Mouse (Mus musculus) retina, postnatal 1 day (tissue): ENCODE results near the gene Tcn2.
"Not testable (repeated sequence)": the region's sequence is repeated elsewhere in the genome, so short reads cannot be mapped to it uniquely, and the experiment has no call there.

Experiments used
- DNase-seq: peaks from one replicate; pipeline ENCODE4 v3.0.0-alpha.2; 2012

The Tcn2 gene

GRCm38 (mm10) chr11:3925916-3926315 lies 6.0 kb downstream of the Tcn2 start:
- no peak for DNase-seq

DNA sequence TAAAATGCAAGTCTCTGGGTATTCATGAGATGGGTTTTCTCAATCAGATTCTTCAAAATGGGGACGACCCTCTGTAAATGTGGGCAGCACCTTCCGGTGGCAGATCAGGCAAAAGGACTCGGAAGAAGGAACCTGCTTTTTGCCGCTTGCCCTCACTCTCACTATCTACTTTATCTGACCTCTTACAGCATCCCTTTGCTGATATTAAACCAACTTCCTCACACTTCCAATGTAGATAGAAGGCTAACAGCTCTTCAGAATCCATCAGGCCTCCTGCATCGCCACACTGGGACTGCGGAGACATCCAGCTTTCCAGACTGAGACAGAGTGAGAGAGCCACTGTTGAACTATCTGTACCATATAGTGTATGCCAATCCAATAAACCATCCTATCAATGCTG lies 9.2 kb downstream of the Tcn2 start:
- no peak for DNase-seq

GRCm38 (mm10) chr11:3922115-3922514 lies 9.8 kb downstream of the Tcn2 start:
- no peak for DNase-seq

- DNase-seq: peak; percentile 76
Observed at GRCm38 (mm10) chr11:3921281-3921850, 10.6 kb downstream of the Tcn2 start.

DNA sequence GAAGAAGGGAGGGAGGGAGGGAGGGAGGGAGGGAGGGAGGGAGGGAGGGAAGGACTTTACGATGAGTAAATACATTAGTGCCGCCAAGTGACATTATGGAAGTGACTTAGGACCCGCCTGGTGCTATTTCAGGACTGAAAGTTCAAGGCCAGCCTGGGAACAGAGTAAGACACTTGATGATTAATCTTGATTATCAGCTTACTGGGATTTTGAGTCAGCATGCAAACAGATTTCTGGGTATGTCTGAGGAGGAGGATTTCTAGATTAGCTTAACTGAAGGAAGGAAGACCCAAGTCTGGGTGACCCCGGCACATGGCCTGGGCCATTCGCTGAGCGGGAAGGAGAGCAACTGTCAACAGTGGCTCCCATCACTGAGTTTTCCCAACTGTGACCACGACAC lies 11.5 kb downstream of the Tcn2 start:
- DNase-seq: peak; percentile 18

DNA sequence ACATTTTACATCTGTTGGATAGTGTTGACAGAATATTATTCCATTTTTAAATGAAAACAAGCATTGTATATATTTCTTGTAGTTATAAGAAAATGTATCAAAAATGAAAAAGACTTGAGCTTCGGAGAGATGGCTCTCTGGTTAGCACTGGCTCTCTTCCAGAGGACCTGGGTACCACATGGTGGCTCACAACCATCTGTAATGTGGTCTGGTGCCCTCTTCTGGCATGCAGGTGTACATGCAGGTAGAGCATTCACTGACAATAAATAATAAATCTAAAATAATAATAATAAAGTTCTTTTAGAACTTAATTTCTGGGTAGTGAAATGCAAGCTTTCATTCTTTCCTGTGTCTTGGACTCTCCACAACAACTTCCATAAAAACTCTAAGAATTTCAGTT lies 13.2 kb downstream of the Tcn2 start:
- peak; percentile 49 for DNase-seq

DNA sequence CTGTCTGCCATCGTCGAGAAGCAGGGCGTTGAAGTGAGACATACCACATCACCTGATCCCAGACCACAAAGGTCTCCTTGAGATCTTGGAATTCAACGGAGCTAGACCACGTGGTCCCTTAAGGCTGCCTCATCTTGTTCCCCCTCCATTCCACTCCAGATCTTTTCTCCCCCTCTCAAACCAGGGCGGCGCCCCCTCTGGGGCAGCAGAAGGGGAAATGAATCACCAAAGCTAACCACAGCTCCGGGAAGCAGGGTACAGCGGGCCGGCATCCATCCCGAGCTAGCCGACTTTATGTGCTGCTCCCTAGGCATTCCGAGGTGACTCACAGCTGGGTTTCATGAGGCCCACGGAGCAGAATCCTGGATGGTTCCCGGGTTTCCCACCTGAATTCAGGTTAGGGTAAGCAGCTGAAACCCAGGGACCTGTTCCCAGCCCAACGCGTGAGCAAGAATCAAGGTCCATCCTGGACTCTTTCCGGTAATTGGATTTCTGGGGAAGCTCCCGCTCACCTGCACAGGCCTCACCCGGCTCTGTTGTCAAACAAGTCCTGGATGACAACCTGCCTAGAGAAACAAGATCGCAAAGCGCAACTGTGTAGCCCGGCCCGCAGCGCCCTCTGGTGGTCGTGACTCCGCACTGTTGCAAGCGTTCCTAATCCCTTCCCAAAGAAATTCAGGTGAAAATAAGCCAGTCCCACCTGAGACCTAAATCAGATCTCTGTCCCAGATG lies 17.7 kb downstream of the Tcn2 start, which contains the start of gene Slc35e4:
Slc35e4 (minus strand) TSS at position 556 of the 732 bp plus-strand sequence.
- peak; percentile 82 for DNase-seq

DNA sequence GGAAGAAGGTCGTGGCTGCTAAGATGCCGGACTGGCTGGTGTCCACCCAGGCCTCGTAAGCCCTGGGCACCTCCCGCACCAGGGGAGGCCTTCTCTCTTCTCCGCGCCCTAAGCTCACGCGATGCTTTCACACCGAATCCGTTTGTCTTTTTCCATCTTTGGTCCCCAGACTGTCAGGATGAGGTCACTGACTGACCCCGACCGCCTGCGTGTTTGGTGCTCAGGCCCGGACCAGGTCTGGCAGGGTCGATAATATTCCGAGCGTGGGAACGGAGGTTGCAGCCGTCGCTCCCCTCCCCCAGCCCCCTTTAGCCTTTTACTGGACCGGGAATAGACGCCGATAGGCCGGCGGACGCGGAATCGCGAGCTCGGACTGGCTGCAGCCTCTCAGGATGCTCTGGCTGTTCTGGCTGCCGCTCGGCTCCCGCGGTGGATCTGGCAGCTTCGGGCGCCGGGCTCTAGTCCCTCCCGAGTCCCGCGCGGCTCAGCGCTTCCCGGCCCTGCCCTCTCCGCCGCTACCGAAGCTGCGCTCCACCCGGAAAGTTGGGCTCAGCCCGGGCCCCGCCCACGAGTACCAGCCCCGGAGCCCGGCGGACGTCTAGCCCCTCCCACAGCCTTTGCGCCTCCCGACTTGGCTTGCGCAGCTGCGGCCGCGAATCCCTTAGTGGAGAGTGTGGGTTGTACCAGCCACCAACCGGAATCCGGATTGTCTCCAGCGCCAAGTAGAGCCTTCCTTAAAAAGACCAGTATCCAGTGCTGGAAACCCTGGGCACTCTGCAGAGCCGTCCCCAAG lies 18.4 kb downstream of the Tcn2 start:
- DNase-seq: peak; percentile 91

GRCm38 (mm10) chr11:3912875-3913271 lies 19.1 kb downstream of the Tcn2 start:
- DNase-seq: peak; percentile 55

DNA sequence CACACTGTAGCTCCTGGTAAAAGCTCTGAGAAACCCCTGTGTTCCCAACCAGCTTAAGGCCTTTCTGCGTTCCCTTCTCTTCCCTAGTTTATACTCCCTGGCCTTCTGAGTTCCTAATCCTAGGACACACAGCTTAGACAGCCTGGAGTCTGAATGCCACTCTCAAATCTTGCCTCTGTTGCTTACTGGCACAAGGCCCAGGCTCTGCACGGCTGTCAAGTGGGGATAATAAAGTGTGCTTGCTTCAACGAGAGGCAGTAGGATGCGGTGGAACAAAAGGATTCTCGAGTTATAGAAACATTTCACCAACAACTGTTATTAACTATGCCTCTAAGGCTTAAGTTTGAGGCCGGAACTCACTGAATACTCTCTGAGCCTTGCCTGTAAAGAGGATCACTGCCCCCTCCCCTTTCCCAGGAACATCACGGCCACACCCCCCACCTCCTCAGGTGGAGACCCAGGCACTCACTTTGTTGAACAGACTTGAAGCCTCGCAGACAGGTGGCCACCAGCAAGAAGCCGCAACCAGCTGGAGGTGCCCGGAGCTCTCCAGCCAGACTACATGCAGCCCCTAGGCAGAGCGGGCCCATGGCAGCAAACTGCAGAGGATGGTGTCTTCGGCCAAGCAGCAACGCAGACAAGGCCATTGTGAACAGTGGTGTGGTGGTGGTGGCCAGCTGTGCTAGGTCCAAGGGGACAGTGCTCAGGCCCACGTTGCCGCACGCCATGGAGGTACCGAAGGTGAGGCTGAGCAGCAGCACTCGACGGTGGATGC lies 19.7 kb downstream of the Tcn2 start:
- peak; percentile 26 for DNase-seq

DNA sequence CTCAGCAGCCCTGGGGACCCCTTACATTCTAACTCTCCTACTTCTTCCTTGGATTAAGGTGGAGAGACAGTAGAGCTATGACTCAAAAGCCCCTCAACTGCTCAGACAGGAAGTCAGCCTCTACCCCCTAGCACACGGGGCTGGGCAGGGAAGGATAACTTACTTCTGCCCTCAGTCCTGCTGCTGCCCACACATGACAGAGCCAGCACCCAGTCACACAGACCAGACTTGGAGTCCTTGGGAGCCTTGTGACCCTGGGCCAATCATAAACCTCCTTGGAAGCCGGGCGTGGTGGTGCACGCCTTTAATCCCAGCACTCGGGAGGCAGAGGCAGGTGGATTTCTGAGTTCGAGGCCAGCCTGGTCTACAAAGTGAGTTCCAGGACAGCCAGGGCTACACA lies 20.5 kb downstream of the Tcn2 start:
- not testable (repeated sequence) for DNase-seq

DNA sequence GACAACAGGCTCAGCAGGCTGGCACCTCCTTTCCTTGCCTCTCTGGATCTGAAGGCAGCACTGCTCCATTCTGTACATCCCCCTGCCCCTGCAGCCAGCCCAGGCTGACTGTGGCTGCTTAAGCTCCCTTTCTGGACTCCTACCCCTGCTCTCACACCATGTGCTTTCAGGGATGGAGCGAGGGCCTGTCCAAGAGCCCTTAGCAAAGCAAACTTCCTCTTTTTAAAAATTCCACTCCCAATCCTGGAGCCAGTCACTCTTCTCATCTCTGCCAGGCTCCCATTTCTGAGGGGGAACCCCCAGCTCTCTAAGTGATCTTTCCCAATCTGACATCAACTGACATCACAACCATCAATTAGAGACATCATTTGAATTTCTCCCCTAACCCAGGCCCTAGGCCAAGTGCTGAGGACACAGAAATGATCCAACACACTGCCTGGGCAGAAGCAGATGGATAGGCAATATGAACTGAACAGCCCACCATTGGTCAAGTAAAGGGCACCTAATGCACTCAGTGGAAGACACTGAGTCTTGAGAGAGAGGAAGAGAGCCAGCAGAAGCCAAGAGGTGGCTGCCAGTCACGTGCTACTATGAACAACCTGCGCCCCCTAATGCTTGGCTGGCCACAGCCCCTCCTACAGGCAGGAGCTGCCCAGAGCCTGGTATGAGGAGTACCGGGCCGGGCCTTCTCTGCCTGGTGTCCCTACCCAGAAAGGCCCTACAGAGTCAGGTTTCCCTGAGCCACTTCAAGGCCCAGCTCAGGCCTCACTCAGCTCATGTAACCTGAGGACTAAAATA lies 21.2 kb downstream of the Tcn2 start:
- DNase-seq: no peak

DNA sequence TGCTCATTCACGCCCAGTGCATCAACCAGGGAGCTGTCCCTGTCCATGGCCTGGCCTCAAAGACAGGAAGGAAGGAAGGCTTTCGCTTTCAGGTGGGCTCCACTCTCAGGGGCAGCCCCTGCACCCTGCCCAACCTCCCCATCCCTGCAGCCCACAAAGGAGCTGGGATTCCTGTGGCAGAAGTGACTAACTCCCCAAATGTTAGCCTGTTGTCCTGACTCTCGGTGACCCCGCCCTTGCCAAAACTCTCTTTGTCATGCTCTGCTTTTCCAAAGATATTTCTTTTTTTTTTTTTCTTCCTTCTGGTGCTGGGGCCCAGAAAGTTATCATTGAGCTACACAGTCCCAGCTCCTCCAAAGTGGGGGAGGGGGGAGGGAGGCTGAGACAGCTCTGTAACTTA lies 22.7 kb downstream of the Tcn2 start:
- no peak for DNase-seq

GRCm38 (mm10) chr11:3905446-3905845 lies 26.5 kb downstream of the Tcn2 start:
- no peak for DNase-seq

GRCm38 (mm10) chr11:3904673-3905072 lies 27.3 kb downstream of the Tcn2 start:
- DNase-seq: no peak

DNA sequence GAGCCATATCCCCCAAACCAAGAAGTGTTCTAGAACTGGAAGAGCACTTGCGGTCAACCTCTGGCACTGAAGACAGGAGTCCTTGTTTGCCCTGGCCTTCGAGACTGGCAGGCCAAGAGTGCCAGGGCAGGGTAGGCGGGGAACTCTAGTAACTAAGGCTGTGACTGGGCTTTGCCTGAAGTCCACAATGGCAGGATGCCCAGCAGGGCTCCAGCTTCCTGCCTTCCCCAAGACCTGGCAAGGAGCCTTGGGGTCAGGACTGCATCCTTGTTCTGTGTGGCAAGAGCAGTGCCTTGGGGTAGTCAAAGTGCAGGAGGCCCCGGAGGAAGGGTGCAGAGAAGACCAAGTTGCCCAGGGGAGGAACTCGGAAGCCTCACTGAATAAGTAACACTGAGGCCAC lies 28.9 kb downstream of the Tcn2 start:
- DNase-seq: no peak

GRCm38 (mm10) chr11:3902516-3902915 lies 29.4 kb downstream of the Tcn2 start:
- DNase-seq: no peak

GRCm38 (mm10) chr11:3900296-3900695 lies 31.7 kb downstream of the Tcn2 start:
- DNase-seq: no peak

DNA sequence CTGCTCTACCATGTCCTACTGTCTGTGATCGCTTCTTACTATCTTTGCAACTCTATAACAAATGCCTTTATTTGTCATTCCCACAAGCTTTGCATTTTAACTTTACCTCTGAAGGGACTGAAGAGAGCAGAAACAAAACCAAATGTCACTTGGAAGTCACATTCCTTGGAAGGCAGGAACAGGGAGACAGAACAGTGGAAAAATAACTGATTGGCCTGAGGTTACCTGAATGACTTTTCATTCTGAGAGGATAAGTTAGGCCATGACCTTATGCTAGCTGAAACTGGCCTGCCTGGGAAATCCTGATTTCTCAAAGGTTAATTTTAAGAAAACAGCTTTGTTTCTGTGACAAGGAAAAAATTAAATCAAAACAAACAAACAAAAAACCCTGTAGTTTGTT lies 36.0 kb downstream of the Tcn2 start:
- no peak for DNase-seq

- DNase-seq: peak; percentile 30
Observed at GRCm38 (mm10) chr11:3895458-3895857, 36.5 kb downstream of the Tcn2 start.

- DNase-seq: peak; percentile 97
Observed at GRCm38 (mm10) chr11:3894406-3895281, 37.3 kb downstream of the Tcn2 start, which contains the start of the genes 4921536K21Rik and Dusp18. Gene 4921536K21Rik (minus strand): TSS chr11:3895098. Gene Dusp18 (plus strand): TSS chr11:3895240.
